Mouse (Mus musculus) right cerebral cortex, postnatal 4 days (tissue): ENCODE data around the gene Fa2h.

Experiments
- DNase-seq: peaks from one replicate; pipeline ENCODE4 v3.0.0-alpha.2; 2022

The Fa2h gene

GRCm38 (mm10) chr8:111298011-111298410 lies 95.6 kb downstream of the Fa2h start:
- no peak for DNase-seq
